Mouse (Mus musculus): ENCODE measurements around the gene Slc37a3. TPM values are rescaled to one million over a fixed set of nuclear protein-coding genes. Genes with fewer than 3 reads are reported as not detected.

Slc37a3 gene
- polyA plus RNA-seq, 1 experiment = 32.7 TPM

DNA sequence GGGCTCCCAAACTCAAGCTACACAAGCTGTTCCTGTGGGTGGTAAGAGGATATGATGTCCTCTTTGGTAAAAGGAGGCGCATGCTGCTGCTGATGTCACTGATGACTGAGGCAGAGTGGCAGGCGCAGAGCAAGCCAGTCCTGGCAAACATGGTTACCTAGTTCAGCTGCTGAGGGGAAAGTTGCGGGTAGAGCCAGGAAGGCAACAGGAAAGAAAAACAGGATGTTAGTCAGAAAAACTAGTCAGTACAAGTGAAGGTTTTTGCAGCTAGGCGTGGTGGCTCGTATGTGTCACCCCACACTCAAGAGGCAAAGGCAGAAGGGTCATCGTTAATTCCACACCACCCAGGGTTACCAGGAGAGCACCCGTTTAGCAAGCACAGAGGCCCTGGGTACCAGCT is 43.3 kb downstream of the Slc37a3 start:
- Histone ChIP-seq H3K4me3 (ENCODE audit: insufficient read depth, low read length) (no peak overlapping the region), H3K27ac (ENCODE audit: insufficient read depth, low read length) (no peak overlapping the region), H3K4me1 (ENCODE audit: control insufficient read depth, insufficient read depth, low read length) (no peaks in the 10 kb centered on the region)
- TF ChIP-seq POLR2A (IDR thresholded peaks at IDR 0.05; ENCODE audit: extremely low read depth, insufficient read depth, low read length) = no peak
- TF ChIP-seq CTCF (IDR thresholded peaks at IDR 0.05; ENCODE audit: extremely low read depth, insufficient read depth, low read length) = no peak

DNA sequence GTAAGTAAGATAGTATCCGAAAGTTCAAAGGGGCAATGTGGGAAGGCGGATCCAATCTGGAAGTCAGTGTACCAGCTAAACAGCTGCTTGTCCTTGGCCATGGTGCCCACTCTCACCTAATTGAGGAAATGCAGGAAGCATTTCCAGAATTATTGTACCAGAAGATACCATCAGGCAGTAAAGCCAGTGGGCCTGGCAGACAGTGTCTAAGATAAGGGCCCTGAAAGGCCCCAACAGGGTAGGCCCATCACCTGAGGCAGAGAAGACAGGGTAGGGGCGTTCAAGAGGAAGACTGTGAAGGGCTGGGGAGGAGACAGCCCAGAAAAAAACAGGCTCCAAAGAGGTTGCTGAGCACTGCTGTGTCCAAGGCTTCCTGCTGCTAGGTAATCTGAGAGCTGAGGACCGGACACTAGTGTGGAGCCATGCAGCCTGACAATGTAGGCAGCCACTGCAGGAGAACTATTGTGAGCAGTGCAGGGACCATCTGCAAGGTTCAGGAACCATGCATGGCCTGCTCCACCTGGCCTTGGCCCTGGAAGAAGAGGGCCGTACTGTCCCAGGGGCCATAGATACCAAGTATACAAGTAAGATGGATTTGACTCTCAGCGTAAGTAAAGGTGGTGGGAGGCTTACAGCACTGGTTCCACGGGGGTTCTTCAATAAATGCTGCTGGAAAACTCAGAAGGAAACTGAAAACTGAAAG is 45.3 kb downstream of the Slc37a3 start:
- Histone ChIP-seq H3K4me1 (ENCODE audit: control insufficient read depth, insufficient read depth, low read length) (no peaks in the 10 kb centered on the region), H3K27ac (ENCODE audit: insufficient read depth, low read length) (no peak overlapping the region), H3K4me3 (ENCODE audit: insufficient read depth, low read length) (no peak overlapping the region)
- TF ChIP-seq POLR2A (IDR thresholded peaks at IDR 0.05; ENCODE audit: extremely low read depth, insufficient read depth, low read length) = no peak
- no peak for TF ChIP-seq CTCF (IDR thresholded peaks at IDR 0.05; ENCODE audit: extremely low read depth, insufficient read depth, low read length)

DNA sequence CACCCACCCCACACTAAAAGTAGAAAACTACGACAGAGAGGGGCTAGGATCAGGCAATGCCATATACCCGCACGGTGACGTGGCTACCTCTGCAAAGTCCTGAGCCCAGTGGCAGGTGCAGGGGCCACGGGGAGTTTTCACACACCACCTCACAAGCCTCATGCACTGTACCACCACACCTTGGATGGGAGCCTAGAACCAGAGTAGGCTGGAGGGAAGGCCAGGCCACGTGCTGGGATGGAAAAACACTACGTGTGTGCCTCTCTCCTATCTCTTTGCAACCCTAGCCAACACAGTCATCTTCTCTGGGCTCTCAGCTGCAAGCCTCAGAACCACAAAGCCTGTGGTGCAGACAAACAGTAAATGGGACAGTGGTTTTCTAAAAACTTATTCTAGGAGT is 46.5 kb downstream of the Slc37a3 start:
- no peak overlapping the region for H3K27ac ChIP-seq (ENCODE audit: insufficient read depth, low read length)
- no peak for TF ChIP-seq CTCF (IDR thresholded peaks at IDR 0.05; ENCODE audit: extremely low read depth, insufficient read depth, low read length)
- TF ChIP-seq POLR2A (IDR thresholded peaks at IDR 0.05; ENCODE audit: extremely low read depth, insufficient read depth, low read length) = no peak
- H3K4me3 ChIP-seq (ENCODE audit: insufficient read depth, low read length) = no peak overlapping the region
- no peaks in the 10 kb centered on the region for H3K4me1 ChIP-seq (ENCODE audit: control insufficient read depth, insufficient read depth, low read length)

DNA sequence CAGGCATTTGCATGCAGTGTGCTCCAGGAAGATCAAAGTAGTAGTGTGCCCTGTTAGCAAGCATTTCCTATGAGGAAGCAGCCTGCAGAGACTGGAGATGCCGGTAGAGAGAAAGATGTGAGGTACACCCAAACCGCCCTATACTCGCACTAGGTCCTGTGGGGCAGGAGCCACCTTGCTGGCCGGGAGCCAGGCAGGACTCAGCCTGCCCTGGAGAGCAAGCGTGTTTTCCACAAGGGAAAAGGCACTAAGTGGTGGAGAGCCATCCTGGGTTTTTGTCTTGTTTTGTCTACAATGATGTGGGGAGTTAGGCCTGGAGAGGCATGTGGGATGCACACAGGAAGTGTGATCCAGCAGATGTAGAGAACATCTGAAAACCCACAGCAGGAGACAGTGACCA is 57.2 kb downstream of the Slc37a3 start:
- H3K4me3 ChIP-seq (ENCODE audit: insufficient read depth, low read length) = no peak overlapping the region
- no peak for TF ChIP-seq CTCF (IDR thresholded peaks at IDR 0.05; ENCODE audit: extremely low read depth, insufficient read depth, low read length)
- TF ChIP-seq POLR2A (IDR thresholded peaks at IDR 0.05; ENCODE audit: extremely low read depth, insufficient read depth, low read length) = no peak
- peaks cover 8% of the 10 kb centered on the region; the same call in 1 of the 2 replicates for H3K4me1 ChIP-seq (ENCODE audit: control insufficient read depth, insufficient read depth, low read length)
- no peak overlapping the region for H3K27ac ChIP-seq (ENCODE audit: insufficient read depth, low read length)

DNA sequence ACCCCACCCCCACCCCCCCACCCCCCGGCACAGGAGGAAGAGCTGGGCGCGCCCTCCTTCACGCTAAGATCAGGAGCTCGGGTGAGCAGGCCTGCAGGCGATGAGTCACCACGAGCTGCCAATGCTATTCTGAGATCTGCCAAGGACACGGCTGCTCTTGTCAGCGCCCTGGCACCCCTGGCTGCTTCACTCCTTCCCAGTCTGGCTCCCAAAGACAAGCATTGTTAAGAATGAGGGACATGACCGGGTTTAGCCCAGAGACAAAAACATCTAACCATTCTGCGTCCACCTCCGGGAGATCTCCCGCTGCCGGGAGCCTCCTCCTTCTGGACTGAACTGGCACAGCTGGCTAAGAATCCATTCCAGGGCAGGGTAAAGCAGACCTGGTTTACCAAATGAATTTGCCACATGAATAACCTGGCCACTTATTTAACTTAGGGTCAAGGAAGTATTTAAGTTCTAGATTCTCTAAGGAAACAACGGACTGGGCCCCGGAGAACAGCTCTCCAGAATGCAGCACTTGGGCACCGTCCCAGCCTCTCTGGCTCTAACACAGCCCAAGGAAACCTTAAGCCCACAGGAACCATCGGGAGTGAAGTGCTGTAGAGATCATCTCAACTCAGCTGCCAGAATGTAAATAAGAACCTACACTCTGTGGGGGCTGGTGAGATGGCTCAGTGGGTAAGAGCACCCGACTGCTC is 58.3 kb downstream of the Slc37a3 start:
- H3K27ac ChIP-seq (ENCODE audit: insufficient read depth, low read length) = peak overlapping the region; percentile 67
- H3K4me1 ChIP-seq (ENCODE audit: control insufficient read depth, insufficient read depth, low read length) = peaks cover 8% of the 10 kb centered on the region; the same call in 1 of the 2 replicates
- no peak overlapping the region for H3K4me3 ChIP-seq (ENCODE audit: insufficient read depth, low read length)
- TF ChIP-seq CTCF (IDR thresholded peaks at IDR 0.05; ENCODE audit: extremely low read depth, insufficient read depth, low read length) (no peak), POLR2A (IDR thresholded peaks at IDR 0.05; ENCODE audit: extremely low read depth, insufficient read depth, low read length) (no peak)

DNA sequence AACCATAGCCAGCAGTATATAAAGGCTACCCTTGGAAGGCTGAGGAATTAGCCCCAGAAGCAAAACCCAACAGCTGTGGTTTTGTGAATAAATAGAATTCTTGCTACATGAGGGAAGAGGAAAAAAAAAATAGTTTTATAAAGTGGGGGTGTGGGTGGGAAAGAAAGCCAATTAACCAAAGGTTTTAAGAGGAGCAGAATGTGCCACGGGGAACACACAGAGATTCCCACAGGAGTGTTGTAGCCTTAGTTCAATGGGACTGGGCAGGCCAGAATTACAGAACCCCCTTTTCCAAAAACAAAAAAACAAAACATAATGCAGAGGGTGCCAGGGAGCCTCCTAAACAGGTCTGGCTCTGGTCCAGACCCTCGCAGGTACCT is 58.9 kb downstream of the Slc37a3 start:
- H3K4me1 ChIP-seq (ENCODE audit: control insufficient read depth, insufficient read depth, low read length) = peaks cover 8% of the 10 kb centered on the region; the same call in 1 of the 2 replicates
- TF ChIP-seq POLR2A (IDR thresholded peaks at IDR 0.05; ENCODE audit: extremely low read depth, insufficient read depth, low read length) = no peak
- no peak for TF ChIP-seq CTCF (IDR thresholded peaks at IDR 0.05; ENCODE audit: extremely low read depth, insufficient read depth, low read length)
- H3K4me3 ChIP-seq (ENCODE audit: insufficient read depth, low read length) = no peak overlapping the region
- H3K27ac ChIP-seq (ENCODE audit: insufficient read depth, low read length) = peak overlapping the region; percentile 73

DNA sequence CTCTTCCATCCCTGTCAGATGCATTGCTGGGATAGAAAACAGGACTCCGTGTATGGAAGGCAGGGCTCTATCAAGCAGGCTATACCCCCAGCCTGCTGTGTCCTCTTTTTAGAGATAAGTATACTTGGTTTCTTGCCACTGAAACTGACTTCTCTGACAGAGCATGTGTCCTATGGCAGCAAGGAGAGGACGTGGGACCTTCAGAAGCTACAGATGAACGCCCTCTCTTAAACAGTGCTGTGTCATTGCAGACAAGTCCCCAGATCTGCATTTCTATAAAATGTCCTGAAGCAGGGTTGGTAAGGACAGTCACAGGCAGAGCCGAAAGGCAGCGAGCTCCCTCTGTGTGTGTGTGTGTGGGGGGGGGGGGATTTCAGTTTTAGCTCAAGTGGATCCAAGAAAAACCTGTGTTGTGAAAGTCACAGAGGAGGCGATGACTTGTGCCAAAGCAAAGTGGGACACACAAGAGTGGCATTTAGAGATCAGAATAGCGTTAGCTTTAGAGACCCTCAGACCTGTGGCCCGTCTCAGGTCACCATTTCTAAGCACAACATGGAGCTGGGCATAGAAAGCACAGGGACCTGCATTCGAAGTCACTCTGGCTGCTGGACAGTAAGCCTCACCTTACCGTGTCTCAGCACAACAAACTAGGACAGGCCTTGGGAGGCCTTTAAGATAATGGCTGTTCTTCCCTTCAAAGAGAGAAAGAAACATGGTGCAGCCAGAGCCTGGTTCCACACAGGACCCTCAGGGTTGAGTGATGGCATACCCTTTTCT is 59.4 kb downstream of the Slc37a3 start:
- H3K4me3 ChIP-seq (ENCODE audit: insufficient read depth, low read length) = no peak overlapping the region
- peak overlapping the region; percentile 73 for H3K27ac ChIP-seq (ENCODE audit: insufficient read depth, low read length)
- peaks cover 8% of the 10 kb centered on the region; the same call in 1 of the 2 replicates for H3K4me1 ChIP-seq (ENCODE audit: control insufficient read depth, insufficient read depth, low read length)
- no peak for TF ChIP-seq CTCF (IDR thresholded peaks at IDR 0.05; ENCODE audit: extremely low read depth, insufficient read depth, low read length)
- no peak for TF ChIP-seq POLR2A (IDR thresholded peaks at IDR 0.05; ENCODE audit: extremely low read depth, insufficient read depth, low read length)

DNA sequence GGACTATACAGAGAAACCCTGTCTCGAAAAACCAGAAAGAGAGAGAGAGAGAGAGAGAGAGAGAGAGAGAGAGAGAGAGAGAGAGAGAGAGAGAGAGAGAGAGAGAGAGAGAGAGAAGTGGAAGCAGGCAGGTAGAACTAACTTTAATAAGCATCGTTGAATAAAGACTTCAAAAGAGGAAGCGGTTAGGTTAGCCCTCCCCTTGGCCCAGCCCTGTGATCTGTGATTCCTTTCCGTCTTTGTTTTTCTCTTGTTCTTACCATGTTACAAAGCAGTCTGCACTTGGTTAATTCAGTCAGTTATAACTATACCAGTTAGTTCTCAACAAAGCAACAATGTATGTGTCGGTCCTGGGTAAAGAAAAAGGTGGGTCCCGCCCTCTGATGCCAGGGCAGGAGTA is 61.4 kb downstream of the Slc37a3 start:
- no peak overlapping the region for H3K4me3 ChIP-seq (ENCODE audit: insufficient read depth, low read length)
- H3K4me1 ChIP-seq (ENCODE audit: control insufficient read depth, insufficient read depth, low read length) = peaks cover 8% of the 10 kb centered on the region; the same call in 1 of the 2 replicates
- no peak for TF ChIP-seq POLR2A (IDR thresholded peaks at IDR 0.05; ENCODE audit: extremely low read depth, insufficient read depth, low read length)
- no peak for TF ChIP-seq CTCF (IDR thresholded peaks at IDR 0.05; ENCODE audit: extremely low read depth, insufficient read depth, low read length)
- H3K27ac ChIP-seq (ENCODE audit: insufficient read depth, low read length) = no peak overlapping the region

DNA sequence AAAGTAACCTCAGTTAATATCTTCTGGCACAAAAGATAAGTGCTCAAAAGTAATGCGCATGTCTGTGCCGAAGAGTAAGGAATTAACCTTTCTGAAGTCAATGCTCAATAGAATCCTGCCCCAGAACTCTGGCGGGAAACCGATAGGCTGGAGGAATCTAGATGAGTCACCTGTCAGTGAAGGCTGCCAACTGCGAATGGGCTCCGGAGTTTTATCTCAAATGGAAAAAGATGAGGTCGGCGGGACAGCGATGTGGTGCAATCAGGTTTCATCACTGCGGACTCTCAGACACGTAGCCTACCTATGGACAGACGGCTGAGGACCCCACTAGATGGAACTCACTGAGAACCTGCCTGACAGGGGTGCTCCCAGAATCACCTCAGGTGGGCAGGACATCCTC is 63.0 kb downstream of the Slc37a3 start:
- no peak overlapping the region for H3K4me3 ChIP-seq (ENCODE audit: insufficient read depth, low read length)
- peaks cover 8% of the 10 kb centered on the region; the same call in 1 of the 2 replicates for H3K4me1 ChIP-seq (ENCODE audit: control insufficient read depth, insufficient read depth, low read length)
- no peak overlapping the region for H3K27ac ChIP-seq (ENCODE audit: insufficient read depth, low read length)
- TF ChIP-seq CTCF (IDR thresholded peaks at IDR 0.05; ENCODE audit: extremely low read depth, insufficient read depth, low read length) (no peak), POLR2A (IDR thresholded peaks at IDR 0.05; ENCODE audit: extremely low read depth, insufficient read depth, low read length) (no peak)
